9 mouse cellular contexts compared by ENCODE assay signal in the genomic region with DNA sequence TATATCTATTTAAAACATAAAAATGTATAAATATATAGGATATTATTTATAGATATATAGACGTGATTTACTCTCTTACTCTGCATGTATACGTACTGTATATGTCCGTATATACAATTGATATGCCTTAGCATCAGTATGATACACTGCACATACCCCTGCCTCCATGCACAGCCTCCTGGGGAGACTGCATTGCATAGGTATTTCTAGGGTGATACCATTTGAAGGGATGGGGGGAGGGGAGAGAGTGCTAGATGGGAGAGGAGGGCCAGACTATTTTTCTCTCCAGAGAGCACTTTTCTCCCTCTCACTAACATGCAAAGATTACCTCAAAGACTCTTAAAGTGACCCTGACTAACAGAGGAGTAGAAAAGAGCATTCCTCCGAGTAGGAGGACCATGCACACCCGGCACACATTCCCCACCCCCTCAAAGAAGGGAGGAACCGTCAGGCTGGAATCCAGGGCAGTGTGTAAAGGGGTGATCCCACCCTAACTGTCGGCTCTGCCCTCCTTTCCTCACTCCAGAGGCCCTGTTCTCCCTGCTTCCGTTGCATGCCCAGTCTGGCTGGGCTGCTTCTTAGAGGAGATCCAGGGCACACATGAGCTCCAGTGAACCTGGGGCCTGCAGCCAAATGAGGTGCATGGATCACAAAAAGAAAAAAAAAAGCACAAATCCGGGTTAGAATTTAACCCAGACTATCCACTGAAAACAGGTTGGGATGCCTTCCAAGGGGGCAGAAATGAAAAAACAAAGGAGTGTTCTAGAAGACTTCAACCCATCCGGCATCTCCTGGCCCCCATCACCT. TPM values are rescaled to one million over a fixed set of nuclear protein-coding genes. Genes with fewer than 3 reads are reported as not detected.
A peak's percentile ranks its signal among the peaks of the same experiment; 100 is the strongest.
DNase-seq lines count a peak whose midpoint lies in the region; ATAC-seq and TF ChIP-seq lines count a peak whose summit lies in the region.
"Had no signal": no experiment of that assay in that cellular context is flagged by ENCODE, and none has a peak within 500 bp of the region (broad histone marks: within the 10 kb centered on the region; RNA-seq: fewer than 3 reads in every experiment).

No protein-coding gene starts in this region.

- H3K4me3 ChIP-seq in heart, embryonic 15.5 days: no peak overlapping the region
- H3K4me3 ChIP-seq in heart, adult 2 months: no peak overlapping the region
- no peak overlapping the region for H3K4me3 ChIP-seq in hindbrain, embryonic 13.5 days
- H3K4me3 ChIP-seq in limb, embryonic 13.5 days: no peak overlapping the region

- peak; percentile 45; the same call in 1 of the 2 replicates for ATAC-seq in heart, embryonic 15.5 days (replicated peaks; ENCODE audit: insufficient number of reproducible peaks, insufficient read depth, low FRiP score, low read depth)
- peak; percentile 23; the same call in 1 of the 2 replicates for ATAC-seq in hindbrain, embryonic 13.5 days (ENCODE audit: low FRiP score)
- ATAC-seq in limb, embryonic 13.5 days (ENCODE audit: low FRiP score, low read depth): peak; percentile 28; the same call in 1 of the 2 replicates

- H3K9ac ChIP-seq in heart, embryonic 15.5 days: no peak overlapping the region
- no peak overlapping the region for H3K9ac ChIP-seq in heart, adult 2 months (ENCODE audit: low read depth, low read length)
- peak overlapping the region; percentile 46 for H3K9ac ChIP-seq in hindbrain, embryonic 13.5 days
- H3K9ac ChIP-seq in limb, embryonic 13.5 days: no peak overlapping the region

- WGBS in heart, embryonic 15.5 days: 27% methylated on average over 10 of the region's 10 CpGs
- 45% methylated on average over 10 of the region's 10 CpGs for WGBS in heart, adult 2 months
- whole genome bisulfite sequencing in hindbrain, embryonic 13.5 days: 28% methylated on average over 10 of the region's 10 CpGs
- 25% methylated on average over 10 of the region's 10 CpGs for WGBS in limb, embryonic 13.5 days

- TF ChIP-seq POLR2A in heart, adult 2 months (IDR thresholded peaks at IDR 0.05; ENCODE audit: insufficient read depth, low read depth, low read length): no peak

- no peak for DNase-seq in heart, adult 2 months
- DNase-seq in retina, postnatal 1 day: peak; percentile 70
- no peak for DNase-seq in spleen, adult 12 weeks (ENCODE audit: low spot score)
- DNase-seq in cerebellum, postnatal 25 days: no peak
- DNase-seq in testis, postnatal 10 days (ENCODE audit: low spot score): no peak
- DNase-seq: cerebellum, postnatal 14 days had no signal

- intact Hi-C loops in heart, adult 2 months (cut with DNase I): loop anchor here (5.0 kb wide), 1 partner anchor 95 kb away; no protein-coding TSS in a partner anchor

- TF ChIP-seq CTCF in heart, adult 2 months (IDR thresholded peaks at IDR 0.05): no peak

- H3K79me2 ChIP-seq in heart, adult 2 months (replicated peaks; ENCODE audit: control insufficient read depth, insufficient read depth, low read length): no peaks in the 10 kb centered on the region

- H3K9me3 ChIP-seq in heart, embryonic 15.5 days (replicated peaks): no peaks in the 10 kb centered on the region
- no peaks in the 10 kb centered on the region for H3K9me3 ChIP-seq in hindbrain, embryonic 13.5 days
- H3K9me3 ChIP-seq in limb, embryonic 13.5 days: no peaks in the 10 kb centered on the region

- no peak for TF ChIP-seq EP300 in heart, adult 2 months (IDR thresholded peaks at IDR 0.05; ENCODE audit: insufficient read depth, low read depth, low read length)

- H3K27me3 ChIP-seq in heart, embryonic 15.5 days: no peaks in the 10 kb centered on the region
- no peaks in the 10 kb centered on the region for H3K27me3 ChIP-seq in heart, adult 2 months (ENCODE audit: control insufficient read depth, insufficient read depth, low read length)
- no peaks in the 10 kb centered on the region for H3K27me3 ChIP-seq in hindbrain, embryonic 13.5 days
- H3K27me3 ChIP-seq in limb, embryonic 13.5 days: no peaks in the 10 kb centered on the region

- H3K27ac ChIP-seq in heart, embryonic 15.5 days: peak overlapping the region; percentile 20; the same call in 1 of the 2 replicates
- H3K27ac ChIP-seq in heart, adult 2 months: no peak overlapping the region
- H3K27ac ChIP-seq in hindbrain, embryonic 13.5 days: peak overlapping the region; percentile 44
- H3K27ac ChIP-seq in limb, embryonic 13.5 days: 0 out of 2 replicates have a peak overlapping the region, but pooled peaks have one; percentile 15

- peaks cover 22% of the 10 kb centered on the region for H3K4me1 ChIP-seq in heart, embryonic 15.5 days (replicated peaks)
- H3K4me1 ChIP-seq in heart, adult 2 months (ENCODE audit: control insufficient read depth, insufficient read depth, low read length): no peaks in the 10 kb centered on the region
- peaks cover 22% of the 10 kb centered on the region for H3K4me1 ChIP-seq in hindbrain, embryonic 13.5 days (replicated peaks)
- peaks cover 19% of the 10 kb centered on the region for H3K4me1 ChIP-seq in limb, embryonic 13.5 days

- peaks cover 5% of the 10 kb centered on the region for H3K36me3 ChIP-seq in heart, embryonic 15.5 days
- no peaks in the 10 kb centered on the region for H3K36me3 ChIP-seq in heart, adult 2 months (ENCODE audit: control insufficient read depth, insufficient read depth, low read length)
- peaks cover 13% of the 10 kb centered on the region for H3K36me3 ChIP-seq in hindbrain, embryonic 13.5 days
- H3K36me3 ChIP-seq in limb, embryonic 13.5 days: peaks cover 39% of the 10 kb centered on the region

- no peak overlapping the region for H3K4me2 ChIP-seq in heart, embryonic 15.5 days
- no peak overlapping the region for H3K4me2 ChIP-seq in hindbrain, embryonic 13.5 days
- 0 out of 2 replicates have a peak overlapping the region, but pooled peaks have one; percentile 4 for H3K4me2 ChIP-seq in limb, embryonic 13.5 days (replicated peaks)

RNA-seq across cellular contexts. Expression of a gene that starts 52.3 kb away (rescaled TPM):
- polyA plus RNA-seq in heart, embryonic 15.5 days (2015; fragmentation: Nextera tagmentation; extraction: Ambion mirVana): 0.34 and 1.2 TPM in 2 replicates
- under 1 TPM; 0.36 to 0.47 TPM for total RNA-seq in heart, adult 2 months (2021)
- 0.10 TPM in 1 of 2 replicates, not detected in the other for polyA plus RNA-seq in heart, adult 2 months (2012; rRNA removed)
- 24.7 and 26.6 TPM in 2 replicates for polyA plus RNA-seq in hindbrain, embryonic 13.5 days (2015; fragmentation: Nextera tagmentation; extraction: Ambion mirVana)
- 7.8 and 8.9 TPM in 2 replicates for polyA plus RNA-seq in limb, embryonic 13.5 days (2015; fragmentation: Nextera tagmentation; extraction: Ambion mirVana)
